Mouse (Mus musculus) testis, adult 2 months (tissue): ENCODE results near the gene Pdhx.

Source experiments
- CTCF ChIP-seq: fragments of 200-500 bp; IDR thresholded peaks from 2 replicates; pipeline ENCODE4 v1.5.1; 2012; ENCODE audit warnings: low read depth, mild to moderate bottlenecking, inconsistent platforms, low read length, moderate library complexity; ENCODE audit not compliant: control insufficient read depth, insufficient read depth, insufficient replicate concordance
- POLR2A ChIP-seq: fragments of 200-500 bp; IDR thresholded peaks from 2 replicates; pipeline ENCODE4 v1.6.1; 2012; ENCODE audit warnings: low read depth, mild to moderate bottlenecking, inconsistent platforms, low read length, moderate library complexity; ENCODE audit not compliant: control insufficient read depth

DNA sequence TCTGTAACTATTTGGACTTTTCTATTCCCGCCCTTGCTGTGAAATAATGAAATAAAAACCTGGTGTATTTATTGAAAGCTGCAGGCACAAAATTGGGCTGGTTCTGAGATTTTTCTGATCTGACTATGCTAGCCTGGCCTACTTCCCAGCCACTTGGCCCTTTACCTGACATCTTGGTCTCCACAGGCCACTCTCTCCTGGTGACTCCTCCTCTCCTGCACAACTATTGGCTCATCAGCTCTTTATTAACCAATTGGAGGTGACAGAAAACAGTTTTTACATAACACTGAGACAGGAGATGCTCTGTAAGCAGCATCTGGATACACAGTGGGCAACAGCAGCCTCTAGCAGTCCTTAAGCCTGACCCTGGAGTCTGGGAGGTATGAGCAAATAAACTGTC, 83.9 kb downstream of the Pdhx start:
- TF ChIP-seq POLR2A (no peak), CTCF (no peak)
